Mouse (Mus musculus): ENCODE data around the gene Olfr1008. TPM values are rescaled to one million over a fixed set of nuclear protein-coding genes. Genes with fewer than 3 reads are reported as not detected.
A peak's percentile ranks its signal among the peaks of the same experiment; 100 is the strongest.
"Not testable (repeated sequence)": the region's sequence is repeated elsewhere in the genome, so short reads cannot be mapped to it uniquely, and the experiment has no call there.

Gene Olfr1008
- not detected in 2 replicates for polyA plus RNA-seq (2015; fragmentation: Nextera tagmentation; extraction: Ambion mirVana)

- H3K4me2 ChIP-seq (ENCODE audit: low read length), result no peak within 1 kb of the TSS
- H3K27me3 ChIP-seq (ENCODE audit: control insufficient read depth, insufficient read depth, low read depth, low read length), result no peaks in the 10 kb centered on the region
- H3K4me1 ChIP-seq (ENCODE audit: control insufficient read depth, insufficient read depth, low read length), result no peaks in the 10 kb centered on the region
- H3K9me3 ChIP-seq (replicated peaks; ENCODE audit: control insufficient read depth, low read length, poor library complexity, severe bottlenecking), result no peaks in the 10 kb centered on the region
- no peak within 1 kb of the TSS for H3K4me3 ChIP-seq (ENCODE audit: low read depth, low read length)
- no peak within 1 kb of the TSS for H3K27ac ChIP-seq (ENCODE audit: low read length)
- no peaks in the 10 kb centered on the region for H3K36me3 ChIP-seq (ENCODE audit: control insufficient read depth, insufficient read depth, low read length)
- ATAC-seq, result no peak
- H3K9ac ChIP-seq (ENCODE audit: low read depth, low read length), result no peak within 1 kb of the TSS
Measured at GRCm38 (mm10) chr2:85689131-85689530, at the start of gene Olfr1008. Gene Olfr1008, plus strand, starts transcription at chr2:85689431.

DNA sequence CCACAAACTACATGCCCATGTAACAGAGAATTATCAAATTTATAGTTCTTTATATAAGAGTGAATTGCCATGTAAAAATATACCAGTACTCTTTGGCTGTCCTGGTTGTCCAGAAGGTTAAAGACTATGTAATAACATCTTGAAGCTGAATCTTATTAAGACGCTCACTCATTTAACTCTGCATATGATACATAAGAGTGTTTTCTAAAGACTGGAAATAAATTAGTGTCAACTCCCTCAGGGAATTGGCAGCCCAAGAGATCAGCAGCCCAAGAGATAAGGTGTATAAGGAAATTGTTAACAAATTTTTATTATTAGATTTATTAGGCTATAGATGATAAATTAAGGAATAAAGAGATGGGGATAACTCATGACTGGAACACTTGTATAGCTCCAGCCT, 38.6 kb upstream of the Olfr1008 start, which contains the start of gene Olfr1002:
Olfr1002 (minus strand) TSS at position 101 of the 400 bp plus-strand sequence.
- Histone ChIP-seq H3K4me1 (ENCODE audit: control insufficient read depth, insufficient read depth, low read length) (no peaks in the 10 kb centered on the region), H3K4me3 (ENCODE audit: low read depth, low read length) (no peak within 1 kb of the TSS), H3K9ac (ENCODE audit: low read depth, low read length) (no peak within 1 kb of the TSS), H3K27me3 (ENCODE audit: control insufficient read depth, insufficient read depth, low read depth, low read length) (no peaks in the 10 kb centered on the region), H3K27ac (ENCODE audit: low read length) (no peak within 1 kb of the TSS), H3K4me2 (ENCODE audit: low read length) (no peak within 1 kb of the TSS), H3K36me3 (ENCODE audit: control insufficient read depth, insufficient read depth, low read length) (no peaks in the 10 kb centered on the region), H3K9me3 (replicated peaks; ENCODE audit: control insufficient read depth, low read length, poor library complexity, severe bottlenecking) (no peaks in the 10 kb centered on the region)
- 95% methylated on average over 1 of the region's 1 CpGs for WGBS
- ATAC-seq, result no peak

DNA sequence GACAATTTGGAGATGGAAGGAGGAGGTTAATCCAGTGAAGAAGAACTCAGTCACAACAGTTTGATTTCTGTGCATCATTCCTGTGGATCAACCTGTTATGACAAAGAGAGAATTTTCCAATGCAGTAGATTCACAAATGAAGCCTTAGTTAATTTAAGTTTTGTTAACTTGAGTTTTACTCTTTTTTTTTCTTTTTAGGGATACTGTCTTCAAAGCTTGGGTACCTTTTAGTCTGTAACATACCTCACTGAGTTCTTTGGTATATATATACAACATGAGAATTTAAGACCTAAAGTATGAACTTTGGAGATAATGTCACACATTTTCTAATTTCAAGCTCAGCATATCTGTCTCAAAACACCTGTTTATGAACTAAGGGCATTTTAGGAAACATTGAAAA, 24.9 kb upstream of the Olfr1008 start, which contains the start of gene Olfr154:
Olfr154 (minus strand) TSS at position 101 of the 400 bp plus-strand sequence.
- not testable (repeated sequence) for H3K4me2 ChIP-seq (ENCODE audit: low read length); H3K4me1 ChIP-seq (ENCODE audit: control insufficient read depth, insufficient read depth, low read length); H3K27ac ChIP-seq (ENCODE audit: low read length); H3K4me3 ChIP-seq (ENCODE audit: low read depth, low read length); H3K36me3 ChIP-seq (ENCODE audit: control insufficient read depth, insufficient read depth, low read length); H3K9me3 ChIP-seq (replicated peaks; ENCODE audit: control insufficient read depth, low read length, poor library complexity, severe bottlenecking); H3K9ac ChIP-seq (ENCODE audit: low read depth, low read length); ATAC-seq; H3K27me3 ChIP-seq (ENCODE audit: control insufficient read depth, insufficient read depth, low read depth, low read length)

GRCm38 (mm10) chr2:85678667-85679066, 10.6 kb upstream of the Olfr1008 start, which contains the start of gene Olfr1006:
Gene Olfr1006, minus strand, starts transcription at chr2:85678767.
- H3K4me2 ChIP-seq (ENCODE audit: low read length), result no peak within 1 kb of the TSS
- no peak for ATAC-seq
- H3K27me3 ChIP-seq (ENCODE audit: control insufficient read depth, insufficient read depth, low read depth, low read length), result no peaks in the 10 kb centered on the region
- no peak within 1 kb of the TSS for H3K9ac ChIP-seq (ENCODE audit: low read depth, low read length)
- no peaks in the 10 kb centered on the region for H3K36me3 ChIP-seq (ENCODE audit: control insufficient read depth, insufficient read depth, low read length)
- no peaks in the 10 kb centered on the region for H3K9me3 ChIP-seq (replicated peaks; ENCODE audit: control insufficient read depth, low read length, poor library complexity, severe bottlenecking)
- no peak within 1 kb of the TSS for H3K4me3 ChIP-seq (ENCODE audit: low read depth, low read length)
- H3K27ac ChIP-seq (ENCODE audit: low read length), result no peak within 1 kb of the TSS
- H3K4me1 ChIP-seq (ENCODE audit: control insufficient read depth, insufficient read depth, low read length), result no peaks in the 10 kb centered on the region

DNA sequence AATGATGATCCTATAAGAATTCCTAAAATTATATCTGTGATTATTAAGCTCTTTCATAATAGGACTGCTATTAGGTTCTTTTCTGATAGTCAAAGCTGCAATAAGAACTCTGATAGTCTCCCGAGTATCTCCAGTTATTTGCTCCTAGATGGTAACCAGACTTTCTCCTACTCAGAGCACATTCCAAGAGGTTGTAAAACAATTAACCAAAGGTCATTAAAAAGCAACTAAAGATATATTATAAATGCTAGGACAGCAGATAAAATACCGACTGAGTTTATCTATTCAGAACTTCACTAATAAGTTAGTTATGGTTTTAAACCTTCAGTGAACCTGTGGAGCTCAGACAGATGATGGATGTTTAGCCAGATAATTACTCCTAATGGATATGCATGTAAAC, 21.4 kb downstream of the Olfr1008 start:
- 92% methylated on average over 2 of the region's 2 CpGs for WGBS
- not testable (repeated sequence) for H3K9ac ChIP-seq (ENCODE audit: low read depth, low read length); ATAC-seq; H3K4me3 ChIP-seq (ENCODE audit: low read depth, low read length); H3K4me2 ChIP-seq (ENCODE audit: low read length); H3K9me3 ChIP-seq (replicated peaks; ENCODE audit: control insufficient read depth, low read length, poor library complexity, severe bottlenecking); H3K27me3 ChIP-seq (ENCODE audit: control insufficient read depth, insufficient read depth, low read depth, low read length); H3K36me3 ChIP-seq (ENCODE audit: control insufficient read depth, insufficient read depth, low read length); H3K27ac ChIP-seq (ENCODE audit: low read length); H3K4me1 ChIP-seq (ENCODE audit: control insufficient read depth, insufficient read depth, low read length)

- Histone ChIP-seq H3K9me3 (replicated peaks; ENCODE audit: control insufficient read depth, low read length, poor library complexity, severe bottlenecking) (no peaks in the 10 kb centered on the region), H3K4me2 (ENCODE audit: low read length) (no peak overlapping the region), H3K4me3 (ENCODE audit: low read depth, low read length) (no peak overlapping the region), H3K9ac (ENCODE audit: low read depth, low read length) (no peak overlapping the region), H3K36me3 (ENCODE audit: control insufficient read depth, insufficient read depth, low read length) (no peaks in the 10 kb centered on the region), H3K27ac (ENCODE audit: low read length) (no peak overlapping the region), H3K4me1 (ENCODE audit: control insufficient read depth, insufficient read depth, low read length) (no peaks in the 10 kb centered on the region), H3K27me3 (ENCODE audit: control insufficient read depth, insufficient read depth, low read depth, low read length) (no peaks in the 10 kb centered on the region)
- no peak for ATAC-seq
- 35% methylated on average over 1 of the region's 1 CpGs for WGBS
Measured at GRCm38 (mm10) chr2:85711159-85711558, 21.9 kb downstream of the Olfr1008 start.

GRCm38 (mm10) chr2:85715119-85715518, 25.9 kb downstream of the Olfr1008 start, which contains the start of gene Olfr1009:
Gene Olfr1009, plus strand, starts transcription at chr2:85715419.
- H3K9me3 ChIP-seq (replicated peaks; ENCODE audit: control insufficient read depth, low read length, poor library complexity, severe bottlenecking), result peaks cover 3% of the 10 kb centered on the region; the same call in 1 of the 2 replicates
- ATAC-seq, result no peak
- no peak within 1 kb of the TSS for H3K9ac ChIP-seq (ENCODE audit: low read depth, low read length)
- no peaks in the 10 kb centered on the region for H3K27me3 ChIP-seq (ENCODE audit: control insufficient read depth, insufficient read depth, low read depth, low read length)
- H3K4me1 ChIP-seq (ENCODE audit: control insufficient read depth, insufficient read depth, low read length), result no peaks in the 10 kb centered on the region
- 92% methylated on average over 1 of the region's 1 CpGs for WGBS
- H3K27ac ChIP-seq (ENCODE audit: low read length), result no peak within 1 kb of the TSS
- no peak within 1 kb of the TSS for H3K4me2 ChIP-seq (ENCODE audit: low read length)
- no peak within 1 kb of the TSS for H3K4me3 ChIP-seq (ENCODE audit: low read depth, low read length)
- H3K36me3 ChIP-seq (ENCODE audit: control insufficient read depth, insufficient read depth, low read length), result no peaks in the 10 kb centered on the region

DNA sequence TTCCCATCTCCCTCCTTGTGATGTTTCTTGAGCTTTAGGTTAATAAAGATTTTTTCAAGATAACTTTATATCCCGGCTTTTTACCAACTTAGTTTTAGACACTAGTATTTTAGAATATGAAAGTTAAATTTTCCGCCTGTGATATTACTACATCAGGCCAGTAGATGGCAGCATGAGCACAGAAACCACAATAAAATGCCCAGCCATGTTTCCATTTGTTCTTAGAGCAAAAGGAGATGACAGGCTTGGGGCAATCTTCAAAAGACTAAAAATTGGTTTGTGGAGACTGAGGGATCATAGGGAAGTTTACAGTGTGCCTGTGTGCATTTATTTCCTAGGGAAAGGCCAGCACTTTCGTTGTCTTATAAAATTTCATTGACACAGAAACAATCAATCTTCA, 36.6 kb downstream of the Olfr1008 start:
- H3K9ac ChIP-seq (ENCODE audit: low read depth, low read length), result no peak overlapping the region
- no peaks in the 10 kb centered on the region for H3K4me1 ChIP-seq (ENCODE audit: control insufficient read depth, insufficient read depth, low read length)
- no peaks in the 10 kb centered on the region for H3K36me3 ChIP-seq (ENCODE audit: control insufficient read depth, insufficient read depth, low read length)
- H3K27ac ChIP-seq (ENCODE audit: low read length), result no peak overlapping the region
- 18% methylated on average over 3 of the region's 3 CpGs for WGBS
- no peak overlapping the region for H3K4me2 ChIP-seq (ENCODE audit: low read length)
- H3K27me3 ChIP-seq (ENCODE audit: control insufficient read depth, insufficient read depth, low read depth, low read length), result no peaks in the 10 kb centered on the region
- peak; percentile 87 for ATAC-seq
- H3K9me3 ChIP-seq (replicated peaks; ENCODE audit: control insufficient read depth, low read length, poor library complexity, severe bottlenecking), result no peaks in the 10 kb centered on the region
- no peak overlapping the region for H3K4me3 ChIP-seq (ENCODE audit: low read depth, low read length)

Data from midbrain, embryonic 16.5 days (tissue).